Mouse (Mus musculus) liver, embryonic 14 days (tissue): ENCODE data around the gene Pxmp4. TPM values are rescaled to one million over a fixed set of nuclear protein-coding genes. Genes with fewer than 3 reads are reported as not detected.

Source experiments
- polyA plus RNA-seq: library from polyadenylated mRNA; depleted of rRNA; stranded (reverse); fragments of >200 nt; gene quantifications from 2 replicates; pipeline ENCODE4 v1.2.3, GENCODE M21; 2012; rRNA removed

Pxmp4 gene
- polyA plus RNA-seq = 16.6 and 18.4 TPM in 2 replicates

DNA sequence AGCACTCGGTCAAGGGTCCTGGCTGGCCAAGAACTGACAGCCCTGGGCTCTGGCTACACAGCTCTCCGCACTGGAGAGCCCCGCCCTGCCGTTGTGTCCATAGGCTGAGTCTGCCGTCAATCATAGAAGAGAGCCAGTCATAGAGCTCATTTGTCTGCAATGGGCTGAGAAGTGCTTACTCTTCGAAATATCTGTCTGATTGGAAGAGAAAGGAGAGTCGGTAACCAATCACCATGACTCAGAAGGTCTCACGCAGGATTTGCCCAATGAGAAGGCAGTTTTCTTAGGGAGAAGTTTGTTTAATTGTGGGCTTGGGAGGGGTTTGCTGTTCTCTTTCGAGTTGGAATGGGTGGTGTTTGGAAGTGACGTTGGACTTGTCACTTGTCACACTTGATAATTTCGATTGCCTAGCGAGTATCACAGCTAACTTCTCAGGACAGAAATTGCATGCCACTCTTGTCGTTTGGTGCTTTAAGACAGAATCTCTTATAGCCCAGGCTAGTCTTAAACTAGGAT is at the start of gene Pxmp4:
Gene Pxmp4, minus strand, starts transcription at position 71 of the 516 bp plus-strand sequence.

GRCm38 (mm10) chr2:154651363-154651762 is 47.9 kb upstream of the Pxmp4 start, which contains the start of gene Chmp4b:
Chmp4b (plus strand) TSS chr2:154651705.

DNA sequence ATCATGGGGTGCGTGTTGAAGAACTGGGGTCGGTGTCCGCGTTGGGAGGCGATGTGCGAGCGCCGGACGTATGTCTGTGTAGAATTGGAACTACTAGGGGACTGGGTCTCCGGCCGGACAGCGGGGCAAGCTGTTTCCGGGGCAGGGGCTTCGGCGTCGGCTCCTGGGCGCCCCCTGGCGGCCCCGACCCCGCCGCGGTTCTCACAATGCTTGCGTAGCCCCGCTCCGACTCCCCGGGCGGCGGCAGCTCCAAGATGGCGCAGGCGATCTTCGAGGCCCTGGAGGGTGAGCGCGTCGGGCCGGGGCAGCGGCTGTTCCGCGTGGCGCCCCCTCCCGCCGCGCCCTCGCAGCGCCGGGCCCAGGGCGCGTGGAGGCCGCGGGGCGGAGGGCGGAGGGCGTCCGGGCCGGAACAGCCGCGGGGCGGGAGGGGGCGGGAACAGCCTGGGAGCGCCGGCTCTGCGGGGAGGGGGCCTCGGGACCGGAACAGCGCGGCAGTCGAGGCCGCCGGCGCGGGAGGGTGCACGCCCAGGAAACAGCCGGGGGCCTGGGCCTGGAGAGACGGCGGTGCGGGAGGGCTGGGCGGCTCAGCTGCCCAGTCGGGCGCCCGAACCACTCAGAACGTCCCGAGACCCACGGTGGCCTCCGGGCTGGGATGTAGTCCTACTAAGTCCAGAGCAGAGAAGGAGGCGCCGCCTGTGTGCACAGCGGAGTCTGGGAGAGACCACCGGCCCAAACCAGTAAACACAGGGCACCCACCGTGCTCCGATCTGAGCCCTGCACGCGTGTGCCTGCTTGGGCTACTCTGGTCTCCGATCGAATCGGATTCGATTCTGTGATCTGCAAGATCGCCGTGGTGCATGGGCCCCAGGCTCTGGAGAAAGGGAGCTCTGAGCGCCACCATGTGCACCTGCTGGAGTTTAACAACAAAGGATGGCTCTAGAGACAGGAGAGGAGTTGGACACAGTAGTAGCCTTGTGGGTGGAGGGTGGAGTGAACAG is 9.9 kb upstream of the Pxmp4 start, which contains the start of the genes Zfp341 and 4930519P11Rik:
Gene Zfp341, plus strand, starts transcription at position 180 of the 998 bp plus-strand sequence.
Gene 4930519P11Rik, minus strand, starts transcription at position 320 of the 998 bp plus-strand sequence.

DNA sequence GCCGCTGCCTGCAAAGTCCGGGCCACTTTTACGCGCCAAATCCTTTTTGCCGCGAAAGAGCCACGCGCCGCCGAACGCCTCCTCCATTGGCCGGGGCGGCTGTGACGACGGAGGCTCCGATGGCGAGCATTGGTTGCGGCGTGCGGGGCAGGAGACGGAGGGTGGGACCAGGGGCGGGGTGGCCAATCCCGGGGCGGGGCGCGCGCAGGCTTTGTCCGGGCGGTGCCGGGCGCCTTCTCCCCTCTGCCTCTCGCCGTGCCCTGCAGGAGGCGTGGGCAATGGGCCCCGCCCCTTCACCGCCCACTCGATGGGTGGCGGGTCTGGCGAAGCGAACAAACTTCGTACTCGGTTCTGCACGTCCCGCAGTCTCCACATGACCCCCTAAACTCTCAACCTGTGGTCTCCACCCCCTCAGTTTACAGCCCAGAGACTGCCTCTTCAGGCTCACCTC is 33.6 kb downstream of the Pxmp4 start, which contains the start of gene E2f1:
Gene E2f1, minus strand, starts transcription at position 57 of the 451 bp plus-strand sequence.

GRCm38 (mm10) chr2:154558264-154559039 is 45.1 kb downstream of the Pxmp4 start, which contains the start of gene Necab3:
Necab3 (minus strand) TSS chr2:154558890.

GRCm38 (mm10) chr2:154551476-154551875 is 52.0 kb downstream of the Pxmp4 start, which contains the start of gene Actl10:
Actl10 (plus strand) TSS chr2:154551776.

GRCm38 (mm10) chr2:154546711-154547110 is 56.8 kb downstream of the Pxmp4 start, which contains the start of gene 1700003F12Rik:
1700003F12Rik (plus strand) TSS chr2:154547085.

Other genes starting within 250 kb of the Pxmp4 start
- gene Cdk5rap1, start 230.7 kb downstream of the Pxmp4 start, polyA plus RNA-seq = 7.7 and 12.4 TPM in 2 replicates
- 1.5 TPM in 2 replicates for gene Snta1, start 195.6 kb downstream of the Pxmp4 start, polyA plus RNA-seq
- 3.8 and 4.3 TPM in 2 replicates for gene Cbfa2t2, start 167.2 kb downstream of the Pxmp4 start, polyA plus RNA-seq
- 0.90 and 1.3 TPM in 2 replicates for gene 1700003F12Rik, start 56.6 kb downstream of the Pxmp4 start, polyA plus RNA-seq
- not detected in 2 replicates for gene Actl10, start 51.9 kb downstream of the Pxmp4 start, polyA plus RNA-seq
- 0.60 and 1.1 TPM in 2 replicates for gene Necab3, start 44.8 kb downstream of the Pxmp4 start, polyA plus RNA-seq
- gene E2f1, start 33.8 kb downstream of the Pxmp4 start, polyA plus RNA-seq = 24.1 and 24.4 TPM in 2 replicates
- gene Zfp341, start 9.6 kb upstream of the Pxmp4 start, polyA plus RNA-seq = 3.3 and 3.6 TPM in 2 replicates
- 0.18 and 0.36 TPM in 2 replicates for gene 4930519P11Rik, start 9.7 kb upstream of the Pxmp4 start, polyA plus RNA-seq
- 82.8 and 96.6 TPM in 2 replicates for gene Chmp4b, start 48.0 kb upstream of the Pxmp4 start, polyA plus RNA-seq
- not detected in 2 replicates for gene Gm14214, start 166.3 kb upstream of the Pxmp4 start, polyA plus RNA-seq
- 232 and 250 TPM in 2 replicates for gene Raly, start 187.4 kb upstream of the Pxmp4 start, polyA plus RNA-seq
- 0.31 and 0.41 TPM in 2 replicates for gene a, start 187.7 kb upstream of the Pxmp4 start, polyA plus RNA-seq